Mouse (Mus musculus): ENCODE measurements at regions not wholly inside any gene's neighbourhood (a gene's known extent, or its start where the extent isn't known, plus 50 kb on each side); places are given as distances from the start of the nearest gene placed in this dataset.

GRCm38 (mm10) chr3:35178759-35179440 lies 528.7 kb downstream of the Sox2 start:
- TF ChIP-seq CTCF (IDR thresholded peaks at IDR 0.05; ENCODE audit: borderline replicate concordance, insufficient read depth, low read length) (no peak), POLR2A (IDR thresholded peaks at IDR 0.05; ENCODE audit: low read depth, low read length) (no peak)
